Mouse (Mus musculus) CD4-positive naive resting alpha-beta T cell, adult 57 days (primary cell): ENCODE measurements around the gene Mat2a. TPM values are rescaled to one million over a fixed set of nuclear protein-coding genes. Genes with fewer than 3 reads are reported as not detected.

Experiments used
- total RNA-seq: library from RNA; stranded (reverse); gene quantifications from one replicate; pipeline ENCODE4 v1.2.4, GENCODE M21; 2023

Mat2a gene
- 248 TPM for total RNA-seq

DNA sequence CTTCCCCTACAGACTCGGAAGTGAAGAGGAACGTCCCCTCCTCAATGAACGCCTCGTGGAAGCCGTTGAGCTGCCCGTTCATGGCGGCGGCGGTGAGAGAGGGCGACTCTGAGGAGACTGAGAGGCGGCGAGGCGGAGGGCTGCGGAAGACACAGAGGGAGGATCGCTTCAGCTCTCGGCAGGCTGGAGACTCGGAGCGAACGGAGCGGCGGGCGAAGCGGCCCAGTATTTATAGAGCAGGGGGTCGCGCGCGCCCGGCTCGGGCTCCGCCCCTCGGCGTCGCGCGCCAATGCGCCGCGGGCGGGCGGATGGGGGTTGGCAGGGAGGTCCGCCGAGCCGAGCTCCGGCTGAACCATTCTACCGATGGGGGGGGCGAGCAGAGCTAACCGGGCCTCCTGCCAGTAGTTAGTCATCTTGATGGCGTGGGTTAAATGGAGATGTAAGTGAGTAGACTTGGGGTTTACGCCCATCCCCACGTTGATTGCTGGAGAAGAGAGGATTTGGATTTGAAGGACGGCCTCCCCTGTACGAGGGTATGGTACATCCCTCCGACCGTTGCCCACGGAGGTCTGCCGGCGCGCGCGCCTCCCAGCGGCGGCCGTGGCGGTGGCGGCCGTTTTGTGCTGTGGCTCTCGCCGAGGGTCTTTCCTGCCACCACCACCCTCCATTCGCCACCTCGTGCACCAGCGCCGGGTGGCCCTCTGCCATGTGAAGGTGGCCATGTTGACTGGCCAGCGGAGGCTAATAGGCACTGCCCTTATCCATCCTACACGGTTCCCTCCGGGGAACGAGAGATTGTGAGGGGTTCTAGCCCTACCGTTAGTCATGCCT lies at the start of gene Mat2a:
TSS of gene Mat2a (minus strand) at position 204 of the 831 bp plus-strand sequence.

GRCm38 (mm10) chr6:72414076-72414756 lies 25.1 kb downstream of the Mat2a start, which contains the start of gene Ggcx:
Gene Ggcx, plus strand, starts transcription at chr6:72414308.

GRCm38 (mm10) chr6:72389941-72390771 lies 49.2 kb downstream of the Mat2a start, which contains the start of gene Vamp8:
Gene Vamp8, minus strand, starts transcription at chr6:72390703.

Other genes with a start within 250 kb of the Mat2a start
- gene Atoh8, start 204.0 kb downstream of the Mat2a start, total RNA-seq = not detected
- not detected for gene Sftpb, start 134.9 kb downstream of the Mat2a start, total RNA-seq
- 44.4 TPM for gene Usp39, start 94.4 kb downstream of the Mat2a start, total RNA-seq
- gene 0610030E20Rik, start 92.2 kb downstream of the Mat2a start, total RNA-seq = 38.2 TPM
- gene Tmem150a, start 84.1 kb downstream of the Mat2a start, total RNA-seq = 1.0 TPM
- 73.6 TPM for gene Rnf181, start 72.6 kb downstream of the Mat2a start, total RNA-seq
- 10.3 TPM for gene Vamp5, start 59.1 kb downstream of the Mat2a start, total RNA-seq
- gene Vamp8, start 48.9 kb downstream of the Mat2a start, total RNA-seq = 70.9 TPM
- 10.6 TPM for gene Ggcx, start 25.2 kb downstream of the Mat2a start, total RNA-seq
- gene Sh2d6, start 82.1 kb upstream of the Mat2a start, total RNA-seq = not detected
- gene Capg, start 104.8 kb upstream of the Mat2a start, total RNA-seq = 38.6 TPM
- gene Elmod3, start 158.9 kb upstream of the Mat2a start, total RNA-seq = 12.1 TPM
- gene Retsat, start 158.9 kb upstream of the Mat2a start, total RNA-seq = 6.8 TPM
- 194 TPM for gene Tgoln1, start 177.4 kb upstream of the Mat2a start, total RNA-seq